In genomic region chr11:75876043-75876780, GRCm38 (mm10) we compare ENCODE assay signal across 9 mouse cellular contexts.
A peak's percentile ranks its signal among the peaks of the same experiment; 100 is the strongest.
DNase-seq lines count a peak whose midpoint lies in the region; ATAC-seq and TF ChIP-seq lines count a peak whose summit lies in the region.
"Had no signal": no experiment of that assay in that cellular context is flagged by ENCODE, and none has a peak within 500 bp of the region (broad histone marks: within the 10 kb centered on the region; RNA-seq: fewer than 3 reads in every experiment).

No protein-coding gene starts in this region.

- peak overlapping the region; percentile 33; the same call in 1 of the 2 replicates for H3K9ac ChIP-seq in heart, embryonic 13.5 days
- H3K9ac ChIP-seq: embryonic facial prominence, embryonic 12.5 days had no signal

- ATAC-seq in heart, embryonic 13.5 days (ENCODE audit: extremely low read depth, insufficient number of reproducible peaks, low FRiP score, low TSS enrichment) = no peak

- 10% methylated on average over 14 of the region's 15 CpGs for WGBS in heart, embryonic 13.5 days

- intact Hi-C loops in gastrocnemius, adult 2 months (cut with DNase I) = no loop called here

- no peak overlapping the region for H3K4me3 ChIP-seq in heart, embryonic 13.5 days
- H3K4me3 ChIP-seq in gastrocnemius, adult 2 months = no peak overlapping the region
- H3K4me3 ChIP-seq: embryonic facial prominence, embryonic 12.5 days had no signal

- peak overlapping the region; percentile 50 for H3K4me2 ChIP-seq in heart, embryonic 13.5 days
- H3K4me2 ChIP-seq: embryonic facial prominence, embryonic 12.5 days had no signal

- no peaks in the 10 kb centered on the region for H3K36me3 ChIP-seq in heart, embryonic 13.5 days
- H3K36me3 ChIP-seq: embryonic facial prominence, embryonic 12.5 days had no signal

- peaks cover 8% of the 10 kb centered on the region for H3K27me3 ChIP-seq in heart, embryonic 13.5 days (replicated peaks)
- H3K27me3 ChIP-seq: embryonic facial prominence, embryonic 12.5 days had no signal

- H3K9me3 ChIP-seq in heart, embryonic 13.5 days = no peaks in the 10 kb centered on the region
- H3K9me3 ChIP-seq: embryonic facial prominence, embryonic 12.5 days had no signal

- DNase-seq in heart, adult 9 months (ENCODE audit: low spot score in 2 of 2) = no peak
- DNase-seq in thymus, postnatal 25 days = peak; percentile 4
- no peak for DNase-seq in thymus, postnatal 10 days (ENCODE audit: low spot score in 2 of 2)
- peak; percentile 14 for DNase-seq in induced T-regulatory cell, adult 2 months (ENCODE audit: low read depth)
- DNase-seq in c-Kit-positive CD71-positive TER-119-positive erythroid progenitor cells, embryonic 14.5 days (ENCODE audit: low spot score) = no peak
- no peak for DNase-seq in kidney, postnatal 14 days
- DNase-seq in gastrocnemius, adult 2 months = no peak

- TF ChIP-seq CTCF in gastrocnemius, adult 2 months (IDR thresholded peaks at IDR 0.05) = no peak

- H3K4me1 ChIP-seq in heart, embryonic 13.5 days = peaks cover 44% of the 10 kb centered on the region

- H3K27ac ChIP-seq in heart, embryonic 13.5 days (replicated peaks) = peak overlapping the region; percentile 20; the same call in 1 of the 2 replicates
- no peak overlapping the region for H3K27ac ChIP-seq in gastrocnemius, adult 2 months
- H3K27ac ChIP-seq: embryonic facial prominence, embryonic 12.5 days had no signal

Comparison
In these comparisons a context has a peak if more than half of its experiments do, and no peak if none do; other contexts are left out.
1. DNase-seq: peak in thymus, postnatal 25 days (single experiment) and induced T-regulatory cell, adult 2 months (single experiment); none in heart, adult 9 months (0 of 2), thymus, postnatal 10 days (0 of 2), c-Kit-positive CD71-positive TER-119-positive erythroid progenitor cells, embryonic 14.5 days (single experiment), kidney, postnatal 14 days (single experiment) and gastrocnemius, adult 2 months (single experiment).